Mouse (Mus musculus): ENCODE measurements around the gene Arhgef25. TPM values are rescaled to one million over a fixed set of nuclear protein-coding genes. Genes with fewer than 3 reads are reported as not detected.
"Not testable (repeated sequence)": the region's sequence is repeated elsewhere in the genome, so short reads cannot be mapped to it uniquely, and the experiment has no call there.

The Arhgef25 gene
- polyA plus RNA-seq, 1 experiment, result 188 TPM

- DNase-seq (ENCODE audit: low spot score), result no peak
Observed at GRCm38 (mm10) chr10:127138328-127139141, 51.3 kb downstream of the Arhgef25 start.

- DNase-seq (ENCODE audit: low spot score), result no peak
Observed at GRCm38 (mm10) chr10:127137896-127138295, 52.0 kb downstream of the Arhgef25 start.

GRCm38 (mm10) chr10:127136510-127136909 lies 53.4 kb downstream of the Arhgef25 start:
- DNase-seq (ENCODE audit: low spot score), result no peak

- DNase-seq (ENCODE audit: low spot score), result no peak
Observed at GRCm38 (mm10) chr10:127135118-127135836, 54.6 kb downstream of the Arhgef25 start.

- not testable (repeated sequence) for DNase-seq (ENCODE audit: low spot score)
Observed at GRCm38 (mm10) chr10:127134394-127135035, 55.4 kb downstream of the Arhgef25 start.

Other genes starting within 250 kb of the Arhgef25 start
- gene Ctdsp2, start 211.4 kb downstream of the Arhgef25 start, polyA plus RNA-seq (2012; rRNA removed), result 146 and 191 TPM in 2 replicates
- gene Avil, start 189.4 kb downstream of the Arhgef25 start, polyA plus RNA-seq (2012; rRNA removed), result 0.28 and 0.53 TPM in 2 replicates
- gene Tsfm, start 159.2 kb downstream of the Arhgef25 start, polyA plus RNA-seq (2012; rRNA removed), result 29.5 and 36.9 TPM in 2 replicates
- gene Mettl1, start 148.7 kb downstream of the Arhgef25 start, polyA plus RNA-seq (2012; rRNA removed), result 26.9 and 33.6 TPM in 2 replicates
- gene Eef1akmt3, start 148.6 kb downstream of the Arhgef25 start, polyA plus RNA-seq (2012; rRNA removed), result 0.78 and 1.1 TPM in 2 replicates
- gene Cyp27b1, start 141.8 kb downstream of the Arhgef25 start, polyA plus RNA-seq (2012; rRNA removed), result 0.28 and 0.50 TPM in 2 replicates
- gene March9, start 129.9 kb downstream of the Arhgef25 start, polyA plus RNA-seq (2012; rRNA removed), result 3.5 and 4.9 TPM in 2 replicates
- gene Cdk4, start 126.5 kb downstream of the Arhgef25 start, polyA plus RNA-seq (2012; rRNA removed), result 252 and 268 TPM in 2 replicates
- gene Tspan31, start 119.8 kb downstream of the Arhgef25 start, polyA plus RNA-seq (2012; rRNA removed), result 79.5 and 81.4 TPM in 2 replicates
- 2.5 and 5.4 TPM in 2 replicates for gene Agap2, start 114.8 kb downstream of the Arhgef25 start, polyA plus RNA-seq (2012; rRNA removed)
- gene Os9, start 69.0 kb downstream of the Arhgef25 start, polyA plus RNA-seq (2012; rRNA removed), result 53.9 and 72.8 TPM in 2 replicates
- gene B4galnt1, start 24.9 kb downstream of the Arhgef25 start, polyA plus RNA-seq (2012; rRNA removed), result 6.2 and 7.9 TPM in 2 replicates
- gene Slc26a10, start 9.4 kb downstream of the Arhgef25 start, polyA plus RNA-seq (2012; rRNA removed), result 0.72 and 1.5 TPM in 2 replicates
- 193 and 272 TPM in 2 replicates for gene Dtx3, start 5.6 kb upstream of the Arhgef25 start, polyA plus RNA-seq (2012; rRNA removed)
- gene Pip4k2c, start 21.5 kb upstream of the Arhgef25 start, polyA plus RNA-seq (2012; rRNA removed), result 47.7 and 48.4 TPM in 2 replicates
- gene Kif5a, start 73.3 kb upstream of the Arhgef25 start, polyA plus RNA-seq (2012; rRNA removed), result 5.9 and 6.6 TPM in 2 replicates
- gene Dctn2, start 76.3 kb upstream of the Arhgef25 start, polyA plus RNA-seq (2012; rRNA removed), result 173 and 201 TPM in 2 replicates
- gene Mbd6, start 98.9 kb upstream of the Arhgef25 start, polyA plus RNA-seq (2012; rRNA removed), result 19.8 and 42.1 TPM in 2 replicates
- 44.7 and 47.7 TPM in 2 replicates for gene Mars, start 121.7 kb upstream of the Arhgef25 start, polyA plus RNA-seq (2012; rRNA removed)
- 6.7 and 8.4 TPM in 2 replicates for gene Arhgap9, start 131.9 kb upstream of the Arhgef25 start, polyA plus RNA-seq (2012; rRNA removed)
- 29.0 and 34.1 TPM in 2 replicates for gene Gli1, start 151.9 kb upstream of the Arhgef25 start, polyA plus RNA-seq (2012; rRNA removed)
- not detected in 2 replicates for gene Inhbe, start 164.3 kb upstream of the Arhgef25 start, polyA plus RNA-seq (2012; rRNA removed)
- gene Inhbc, start 180.3 kb upstream of the Arhgef25 start, polyA plus RNA-seq (2012; rRNA removed), result not detected in 2 replicates
- 19.3 and 41.9 TPM in 2 replicates for gene R3hdm2, start 190.2 kb upstream of the Arhgef25 start, polyA plus RNA-seq (2012; rRNA removed)